ENCODE assay signal across 15 mouse cellular contexts in the genomic region with DNA sequence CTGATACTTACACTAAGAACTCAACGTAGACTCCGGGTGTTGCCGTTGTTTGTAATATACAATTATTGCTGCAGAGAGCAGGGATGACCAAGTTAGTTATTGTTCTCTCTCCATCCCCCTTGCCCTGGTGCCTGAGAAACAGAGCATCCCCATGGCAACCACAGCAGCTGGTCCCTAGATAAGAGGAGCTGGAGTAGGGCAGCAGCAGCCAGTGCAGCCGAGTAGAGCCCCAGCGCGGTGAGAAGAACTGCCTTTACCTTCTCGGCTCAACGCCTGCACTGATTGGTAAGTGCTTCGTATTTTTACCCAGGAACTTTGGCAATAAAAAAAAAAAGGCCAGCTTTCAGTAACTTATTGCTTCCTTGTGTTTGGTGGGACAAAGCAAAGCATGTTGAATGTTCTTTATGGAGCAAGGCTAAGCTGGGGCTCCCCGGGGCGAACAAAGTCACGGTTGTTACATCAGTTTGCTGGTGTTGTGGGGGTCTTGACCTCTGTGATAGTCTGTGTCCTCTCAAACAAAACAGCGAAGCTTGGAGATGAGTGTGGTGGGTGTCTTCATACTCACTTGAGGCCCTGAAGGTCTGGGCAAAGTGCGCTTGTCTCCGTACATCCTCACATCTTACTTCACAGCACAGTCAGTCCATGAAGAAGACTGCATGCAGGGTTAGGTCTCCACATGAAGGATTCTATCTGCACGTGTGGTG. TPM values are rescaled to one million over a fixed set of nuclear protein-coding genes. Genes with fewer than 3 reads are reported as not detected.
DNase-seq lines count a peak whose midpoint lies in the region; ATAC-seq and TF ChIP-seq lines count a peak whose summit lies in the region.
"Had no signal": no experiment of that assay in that cellular context is flagged by ENCODE, and none has a peak within 500 bp of the region (broad histone marks: within the 10 kb centered on the region; RNA-seq: fewer than 3 reads in every experiment).

TSS of gene Ppp1r17 (plus strand) at position 207 of the 704 bp plus-strand sequence.

- H3K27me3 ChIP-seq in embryonic facial prominence, embryonic 14.5 days (replicated peaks; ENCODE audit: control insufficient read depth, insufficient read depth, low read length): no peaks in the 10 kb centered on the region
- no peaks in the 10 kb centered on the region for H3K27me3 ChIP-seq in hindbrain, embryonic 15.5 days
- no peaks in the 10 kb centered on the region for H3K27me3 ChIP-seq in neural tube, embryonic 12.5 days (replicated peaks)
- H3K27me3 ChIP-seq in limb, embryonic 10.5 days (ENCODE audit: low read depth, poor library complexity, severe bottlenecking): no peaks in the 10 kb centered on the region
- no peaks in the 10 kb centered on the region for H3K27me3 ChIP-seq in thymus, adult 2 months (ENCODE audit: control insufficient read depth, insufficient read depth, low read length)
- H3K27me3 ChIP-seq: lung, embryonic 15.5 days had no signal

- no peaks in the 10 kb centered on the region for H3K36me3 ChIP-seq in embryonic facial prominence, embryonic 14.5 days (ENCODE audit: control insufficient read depth, insufficient read depth, low read length)
- no peaks in the 10 kb centered on the region for H3K36me3 ChIP-seq in hindbrain, embryonic 15.5 days
- H3K36me3 ChIP-seq in neural tube, embryonic 12.5 days: no peaks in the 10 kb centered on the region
- H3K36me3 ChIP-seq in limb, embryonic 10.5 days: no peaks in the 10 kb centered on the region
- H3K36me3 ChIP-seq in thymus, adult 2 months (ENCODE audit: control insufficient read depth, insufficient read depth, low read length): no peaks in the 10 kb centered on the region
- H3K36me3 ChIP-seq: lung, embryonic 15.5 days had no signal

- ATAC-seq in embryonic facial prominence, embryonic 14.5 days (ENCODE audit: low read depth): peak; percentile 63; the same call in 1 of the 2 replicates
- peak; percentile 83 for ATAC-seq in hindbrain, embryonic 15.5 days (ENCODE audit: low FRiP score, low read depth)
- ATAC-seq in neural tube, embryonic 12.5 days (ENCODE audit: low FRiP score, low read depth): peak; percentile 86

- DNase-seq in adrenal gland, postnatal 14 days: peak; percentile 8
- DNase-seq in adrenal gland, adult 18-20 months (ENCODE audit: low spot score in 2 of 2): no peak
- DNase-seq in embryonic facial prominence, embryonic 14.5 days (ENCODE audit: low spot score): no peak
- DNase-seq in limb, embryonic 10.5 days (ENCODE audit: low spot score): no peak
- no peak for DNase-seq in adipocyte (ENCODE audit: low spot score)
- no peak for DNase-seq in thymus, adult 2 months
- DNase-seq: adrenal gland, postnatal 25 days; cerebellum, adult 9-10 months; heart, adult 18-20 months had no signal

- WGBS in embryonic facial prominence, embryonic 14.5 days: 67% methylated on average over 16 of the region's 16 CpGs
- WGBS in hindbrain, embryonic 15.5 days: 29% methylated on average over 16 of the region's 16 CpGs
- WGBS in neural tube, embryonic 12.5 days: 32% methylated on average over 16 of the region's 16 CpGs
- WGBS in limb, embryonic 10.5 days: 83% methylated on average over 16 of the region's 16 CpGs
- WGBS in thymus, adult 2 months: 90% methylated on average over 16 of the region's 16 CpGs

- no peaks in the 10 kb centered on the region for H3K9me3 ChIP-seq in embryonic facial prominence, embryonic 14.5 days (ENCODE audit: control insufficient read depth, low read length)
- no peaks in the 10 kb centered on the region for H3K9me3 ChIP-seq in hindbrain, embryonic 15.5 days
- H3K9me3 ChIP-seq in neural tube, embryonic 12.5 days: no peaks in the 10 kb centered on the region
- no peaks in the 10 kb centered on the region for H3K9me3 ChIP-seq in limb, embryonic 10.5 days (replicated peaks)
- H3K9me3 ChIP-seq: lung, embryonic 15.5 days had no signal

- no peak for TF ChIP-seq CTCF in thymus, adult 2 months (IDR thresholded peaks at IDR 0.05; ENCODE audit: borderline replicate concordance, control insufficient read depth, extremely low read depth, insufficient read depth, low read length, poor library complexity)

- H3K9ac ChIP-seq in embryonic facial prominence, embryonic 14.5 days (ENCODE audit: low read depth, low read length): no peak within 1 kb of the TSS
- no peak within 1 kb of the TSS for H3K9ac ChIP-seq in hindbrain, embryonic 15.5 days
- H3K9ac ChIP-seq in neural tube, embryonic 12.5 days: 0 out of 2 replicates have a peak within 1 kb of the TSS, but pooled peaks have one; percentile 2
- H3K9ac ChIP-seq: lung, embryonic 15.5 days had no signal

- no peak for TF ChIP-seq POLR2A in thymus, adult 2 months (IDR thresholded peaks at IDR 0.05; ENCODE audit: control insufficient read depth, extremely low read depth, insufficient read depth, low read length, poor library complexity)

- H3K4me3 ChIP-seq in embryonic facial prominence, embryonic 14.5 days (ENCODE audit: low read depth, low read length): no peak within 1 kb of the TSS
- no peak within 1 kb of the TSS for H3K4me3 ChIP-seq in hindbrain, embryonic 15.5 days
- H3K4me3 ChIP-seq in neural tube, embryonic 12.5 days: peak within 1 kb of the TSS; percentile 11; the same call in 1 of the 2 replicates
- H3K4me3 ChIP-seq in limb, embryonic 10.5 days: no peak within 1 kb of the TSS
- no peak within 1 kb of the TSS for H3K4me3 ChIP-seq in thymus, adult 2 months (ENCODE audit: control insufficient read depth, insufficient read depth, low read length)
- H3K4me3 ChIP-seq: lung, embryonic 15.5 days had no signal

- no peaks in the 10 kb centered on the region for H3K4me1 ChIP-seq in embryonic facial prominence, embryonic 14.5 days (ENCODE audit: control insufficient read depth, insufficient read depth, low read length)
- peaks cover 6% of the 10 kb centered on the region; the same call in 1 of the 2 replicates for H3K4me1 ChIP-seq in hindbrain, embryonic 15.5 days (replicated peaks)
- H3K4me1 ChIP-seq in neural tube, embryonic 12.5 days: peaks cover 11% of the 10 kb centered on the region
- H3K4me1 ChIP-seq in limb, embryonic 10.5 days: peaks cover 3% of the 10 kb centered on the region; the same call in 1 of the 2 replicates
- no peaks in the 10 kb centered on the region for H3K4me1 ChIP-seq in thymus, adult 2 months (replicated peaks; ENCODE audit: control insufficient read depth, insufficient read depth, low read length)
- H3K4me1 ChIP-seq: lung, embryonic 15.5 days had no signal

- no peak within 1 kb of the TSS for H3K4me2 ChIP-seq in embryonic facial prominence, embryonic 14.5 days (ENCODE audit: low read depth, low read length)
- peak within 1 kb of the TSS; percentile 11; the same call in 1 of the 2 replicates for H3K4me2 ChIP-seq in hindbrain, embryonic 15.5 days
- H3K4me2 ChIP-seq in neural tube, embryonic 12.5 days (replicated peaks): peak within 1 kb of the TSS; percentile 39
- H3K4me2 ChIP-seq: lung, embryonic 15.5 days had no signal

- H3K27ac ChIP-seq in embryonic facial prominence, embryonic 14.5 days (replicated peaks; ENCODE audit: low read depth, low read length): no peak within 1 kb of the TSS
- no peak within 1 kb of the TSS for H3K27ac ChIP-seq in hindbrain, embryonic 15.5 days (replicated peaks)
- H3K27ac ChIP-seq in neural tube, embryonic 12.5 days: no peak within 1 kb of the TSS
- H3K27ac ChIP-seq in limb, embryonic 10.5 days: no peak within 1 kb of the TSS
- H3K27ac ChIP-seq in thymus, adult 2 months (ENCODE audit: control insufficient read depth, insufficient read depth, low read length): no peak within 1 kb of the TSS
- H3K27ac ChIP-seq: lung, embryonic 15.5 days had no signal

RNA-seq across cellular contexts. Expression of gene Ppp1r17, which starts in this region (rescaled TPM):
- total RNA-seq in adrenal gland, postnatal 14 days (2021): 3.3 and 4.2 TPM in 2 replicates
- total RNA-seq in adrenal gland, adult 18-20 months (2021): 1 to 10 TPM; 3.5 to 3.8 TPM
- polyA plus RNA-seq in embryonic facial prominence, embryonic 14.5 days (2014; fragmentation: Nextera tagmentation; extraction: Ambion mirVana): 0.22 and 0.42 TPM in 2 replicates
- polyA plus RNA-seq in hindbrain, embryonic 15.5 days (2015; fragmentation: Nextera tagmentation; extraction: Ambion mirVana): 2.3 and 3.7 TPM in 2 replicates
- 57.7 and 83.8 TPM in 2 replicates for polyA plus RNA-seq in neural tube, embryonic 12.5 days (2016; fragmentation: Nextera tagmentation; extraction: Ambion mirVana)
- polyA plus RNA-seq in limb, embryonic 10.5 days (2016; fragmentation: Nextera tagmentation; extraction: Ambion mirVana): not detected in 2 replicates
- 0.06 and 0.08 TPM in 2 replicates for polyA plus RNA-seq in thymus, adult 2 months (2012; rRNA removed)
- total RNA-seq: heart, adult 18-20 months; MEL had no signal
- polyA plus RNA-seq: large intestine, adult 2 months; small intestine, adult 2 months had no signal

Comparison
In these comparisons a context has a peak if more than half of its experiments do, and no peak if none do; other contexts are left out.
1. RNA of gene Ppp1r17 (polyA plus RNA-seq): 57.7 to 83.8 TPM in neural tube, embryonic 12.5 days; 2.3 to 3.7 TPM in hindbrain, embryonic 15.5 days, 0.22 to 0.42 TPM in embryonic facial prominence, embryonic 14.5 days, 0.06 to 0.08 TPM in thymus, adult 2 months and not detected in limb, embryonic 10.5 days; every median in the first group is over 10 times any median in the second.
2. Peak in ATAC-seq in embryonic facial prominence, embryonic 14.5 days; RNA of the gene not detected or under 1 TPM.
3. Peak in every context shown above with its lines, with median percentiles within 50 percentile points of each other: ATAC-seq.